Mouse (Mus musculus) E14TG2a.4 (cell line): ENCODE data around the gene Wasf1.

ENCODE experiments used
- CTCF ChIP-seq: conservative IDR thresholded peaks from 2 replicates; pipeline ENCODE4 v1.5.1; 2014; ENCODE audit warnings: low read length
- NANOG ChIP-seq: IDR thresholded peaks from 2 replicates; pipeline ENCODE4 v1.6.1; 2014; ENCODE audit warnings: borderline replicate concordance, low read length, mixed read lengths
- POU5F1 ChIP-seq: IDR thresholded peaks from 2 replicates; pipeline ENCODE4 v1.6.1; 2014; ENCODE audit warnings: low read length, borderline replicate concordance

- TF ChIP-seq CTCF: no peak
- TF ChIP-seq POU5F1: no peak
- no peak for TF ChIP-seq NANOG
These were observed 54.3 kb downstream of the Wasf1 start for GRCm38 (mm10) chr10:40937569-40937968.
